Mouse (Mus musculus) intestine, embryonic 14.5 days (tissue): ENCODE data around the gene Fosl2. TPM values are rescaled to one million over a fixed set of nuclear protein-coding genes. Genes with fewer than 3 reads are reported as not detected.

Experiments
- ATAC-seq: fragments of 200-750 bp; cut with Nextera tagmentation; replicated peaks from 2 replicates; pipeline ENCODE4 v1.8.0; 2017; ENCODE audit warnings: low read depth, moderate number of reproducible peaks, moderate TSS enrichment, moderate library complexity; ENCODE audit not compliant: low FRiP score, low TSS enrichment
- DNase-seq: peaks from one replicate; pipeline ENCODE4 v3.0.0-alpha.2; 2018; ENCODE audit warnings: low spot score
- H3K27ac ChIP-seq: fragments of 300-500 bp; sonication (generic); 2 replicates; pipeline ENCODE4 v1.5.1; 2014; ENCODE audit warnings: low read depth, mild to moderate bottlenecking, control low read depth
- H3K27me3 ChIP-seq: fragments of 300-500 bp; sonication (generic); replicated peaks from 2 replicates; pipeline ENCODE4 v1.6.1; 2014; ENCODE audit warnings: low read length, control low read depth; ENCODE audit not compliant: control insufficient read depth, insufficient read depth
- H3K36me3 ChIP-seq: fragments of 300-500 bp; sonication (generic); 2 replicates; pipeline ENCODE4 v1.6.1; 2014; ENCODE audit warnings: low read length, control low read depth; ENCODE audit not compliant: control insufficient read depth, insufficient read depth
- H3K4me1 ChIP-seq: fragments of 300-500 bp; sonication (generic); replicated peaks from 2 replicates; pipeline ENCODE4 v1.6.1; 2014; ENCODE audit warnings: low read length, control low read depth, mixed read lengths; ENCODE audit not compliant: control insufficient read depth, insufficient read depth
- H3K4me2 ChIP-seq: fragments of 300-500 bp; sonication (generic); 2 replicates; pipeline ENCODE4 v1.6.1; 2014; ENCODE audit warnings: low read length
- H3K4me3 ChIP-seq: fragments of 300-500 bp; sonication (generic); 2 replicates; pipeline ENCODE4 v1.5.1; 2014; ENCODE audit warnings: low read depth, low read length, control low read depth, mixed read lengths
- H3K9ac ChIP-seq: fragments of 300-500 bp; sonication (generic); 2 replicates; pipeline ENCODE4 v1.6.1; 2014; ENCODE audit warnings: mild to moderate bottlenecking, low read length
- H3K9me3 ChIP-seq: fragments of 300-500 bp; sonication (generic); 2 replicates; pipeline ENCODE4 v1.6.1; 2016; ENCODE audit warnings: low read length, control low read depth; ENCODE audit not compliant: control insufficient read depth
- WGBS: fragments of 180-500 bp; shearing (Covaris S2); extraction: QIAGEN DNeasy Blood & Tissue Kit; methylation state at CpG from one replicate; pipeline ENCODE4 v1.1.7; 2014; 5-methylcytosine and 5-hydroxymethylcytosine counted together
- polyA plus RNA-seq: library from polyadenylated mRNA; unstranded; fragments of >200 nt; fragmentation: Nextera tagmentation; extraction: Ambion mirVana; gene quantifications from 2 replicates; pipeline ENCODE4 v1.2.1, GENCODE M21; 2014

The Fosl2 gene
- polyA plus RNA-seq, result 10.1 and 10.2 TPM in 2 replicates

DNA sequence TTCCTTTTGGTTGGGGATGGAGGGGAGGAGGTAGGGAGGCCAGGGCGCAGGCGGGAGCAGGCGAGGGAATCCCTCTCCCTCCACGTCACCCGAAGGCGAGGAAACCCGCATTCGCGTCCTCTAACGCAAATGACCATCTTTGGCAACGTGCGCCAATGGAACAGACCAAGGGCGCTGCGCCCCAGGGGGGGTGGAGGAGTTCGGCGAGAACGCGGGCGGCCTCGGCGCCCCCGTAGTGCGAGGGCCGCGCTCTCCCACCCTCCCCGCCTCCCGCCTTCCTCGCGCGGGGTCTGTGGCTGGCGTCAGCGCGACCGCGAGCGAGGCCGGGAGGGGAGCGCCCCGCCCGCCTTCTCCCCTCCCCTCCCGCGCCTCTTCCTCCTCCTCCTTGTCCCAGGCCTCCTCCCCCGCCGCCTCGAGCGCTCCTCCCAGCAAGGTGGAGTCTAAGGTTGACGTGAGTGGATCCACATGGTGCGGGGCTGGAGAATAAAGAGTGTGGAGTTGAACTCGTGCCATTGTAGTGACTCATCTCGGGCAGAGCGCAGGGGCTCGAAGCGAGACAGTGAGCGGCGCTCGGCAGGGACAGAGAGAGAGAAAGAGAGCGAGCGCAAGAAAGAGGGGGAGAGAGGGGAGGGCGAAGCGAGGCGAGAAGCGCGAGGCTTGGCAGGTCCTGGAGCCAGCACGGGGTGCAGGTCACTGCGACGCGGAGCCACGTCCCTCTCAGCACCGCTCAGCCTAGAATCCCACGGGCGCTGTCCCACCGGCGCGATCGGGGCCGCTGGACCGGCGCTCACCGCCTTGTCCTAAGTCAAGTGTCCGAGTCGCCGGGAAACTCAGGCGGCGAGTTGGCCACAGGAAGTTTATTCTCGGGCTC, at the start of gene Fosl2:
TSS of gene Fosl2 (plus strand) at position 466 of the 871 bp plus-strand sequence.
- H3K4me2 ChIP-seq, result peak within 1 kb of the TSS; percentile 87
- peaks cover 23% of the 10 kb centered on the region; the same call in 1 of the 2 replicates for H3K4me1 ChIP-seq
- ATAC-seq (peak; percentile 86), DNase-seq (peak; percentile 96)
- H3K27me3 ChIP-seq, result no peaks in the 10 kb centered on the region
- H3K4me3 ChIP-seq, result peak within 1 kb of the TSS; percentile 86
- peak within 1 kb of the TSS; percentile 96 for H3K9ac ChIP-seq
- no peaks in the 10 kb centered on the region for H3K9me3 ChIP-seq
- WGBS, result under 1% methylated on average over 81 of the region's 85 CpGs
- H3K36me3 ChIP-seq, result peaks cover 4% of the 10 kb centered on the region; the same call in 1 of the 2 replicates
- peak within 1 kb of the TSS; percentile 99 for H3K27ac ChIP-seq

DNA sequence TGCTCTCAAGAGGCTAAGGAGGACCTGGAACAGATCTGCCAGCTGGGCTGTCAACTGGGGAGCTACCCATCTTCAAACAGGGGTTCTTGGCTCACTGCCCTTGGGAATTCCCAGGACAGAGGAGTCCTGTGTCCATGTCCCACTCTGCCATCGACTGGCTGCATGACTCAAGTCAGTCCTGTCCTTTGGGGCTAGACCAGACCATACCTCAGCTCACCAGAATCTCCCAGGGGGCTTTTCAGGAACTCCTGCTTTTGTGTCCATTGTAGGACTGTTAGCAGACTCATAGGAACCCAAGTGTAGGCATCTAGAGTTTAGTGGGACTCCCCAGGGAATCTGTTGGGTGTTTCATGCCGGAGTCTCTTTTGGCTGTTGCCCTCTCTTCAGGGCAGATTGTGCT, 49.6 kb upstream of the Fosl2 start:
- Histone ChIP-seq H3K36me3 (no peaks in the 10 kb centered on the region), H3K4me3 (no peak overlapping the region), H3K27ac (no peak overlapping the region), H3K27me3 (no peaks in the 10 kb centered on the region), H3K9ac (no peak overlapping the region), H3K4me1 (peaks cover 8% of the 10 kb centered on the region; the same call in 1 of the 2 replicates), H3K9me3 (no peaks in the 10 kb centered on the region), H3K4me2 (no peak overlapping the region)
- no peak for ATAC-seq
- WGBS, result 92% methylated on average over 2 of the region's 2 CpGs
- no peak for DNase-seq

DNA sequence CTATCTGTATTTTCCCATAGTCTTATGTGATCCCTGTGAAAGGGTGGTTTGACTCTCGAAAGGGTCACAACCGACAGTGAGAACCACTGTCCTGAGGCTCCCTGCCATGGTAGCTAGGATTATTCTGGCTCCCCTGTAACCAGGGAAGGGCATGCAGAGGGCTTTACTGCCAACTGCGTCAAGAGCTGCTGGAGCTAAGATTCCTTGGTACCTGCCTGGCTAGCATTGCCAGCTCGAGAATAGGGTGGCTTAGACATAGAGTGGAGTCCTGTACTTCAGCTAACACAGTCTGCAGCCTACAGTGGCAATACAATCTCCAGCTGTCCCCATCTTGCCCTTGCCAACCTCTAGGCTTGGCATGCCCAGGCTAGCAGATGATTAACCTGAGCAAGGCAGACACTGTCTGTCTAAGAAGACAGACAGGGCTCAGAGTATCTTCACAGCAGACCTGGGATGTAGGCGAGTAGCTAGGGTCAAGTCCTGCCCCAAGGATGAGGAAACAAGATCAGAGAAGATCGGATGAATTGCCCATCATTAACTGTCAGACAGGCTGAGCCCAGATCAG, 49.0 kb upstream of the Fosl2 start:
- no peaks in the 10 kb centered on the region for H3K36me3 ChIP-seq
- no peaks in the 10 kb centered on the region for H3K27me3 ChIP-seq
- no peak for DNase-seq
- no peak for ATAC-seq
- H3K27ac ChIP-seq, result no peak overlapping the region
- H3K9me3 ChIP-seq, result no peaks in the 10 kb centered on the region
- H3K9ac ChIP-seq, result no peak overlapping the region
- 80% methylated on average over 6 of the region's 6 CpGs for WGBS
- H3K4me2 ChIP-seq, result no peak overlapping the region
- no peak overlapping the region for H3K4me3 ChIP-seq
- peaks cover 6% of the 10 kb centered on the region; the same call in 1 of the 2 replicates for H3K4me1 ChIP-seq

DNA sequence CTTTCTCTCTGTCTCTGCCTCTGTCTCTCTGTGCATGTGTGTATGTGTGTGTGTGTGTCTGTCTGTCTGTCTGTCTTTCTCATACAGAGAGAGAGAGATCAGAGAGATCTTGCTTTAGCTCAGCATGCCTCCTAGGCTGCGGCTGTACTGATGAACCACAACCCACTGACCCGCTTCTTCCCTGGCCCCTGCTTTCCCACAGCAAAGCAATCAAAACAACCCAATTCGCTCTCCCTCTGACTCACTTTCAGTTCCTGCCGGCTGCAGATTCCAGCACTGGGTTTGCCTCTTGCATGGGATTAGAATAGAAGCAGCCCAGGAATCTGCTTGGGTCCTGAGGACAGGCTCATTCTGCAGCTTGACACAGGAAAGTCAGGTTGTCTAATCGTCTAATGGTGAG, 46.1 kb upstream of the Fosl2 start:
- Histone ChIP-seq H3K27ac (no peak overlapping the region), H3K4me1 (peaks cover 4% of the 10 kb centered on the region; the same call in 1 of the 2 replicates), H3K4me3 (no peak overlapping the region), H3K36me3 (no peaks in the 10 kb centered on the region), H3K27me3 (no peaks in the 10 kb centered on the region), H3K4me2 (no peak overlapping the region), H3K9me3 (no peaks in the 10 kb centered on the region), H3K9ac (no peak overlapping the region)
- ATAC-seq (no peak), DNase-seq (no peak)
- WGBS, result 41% methylated on average over 5 of the region's 5 CpGs

DNA sequence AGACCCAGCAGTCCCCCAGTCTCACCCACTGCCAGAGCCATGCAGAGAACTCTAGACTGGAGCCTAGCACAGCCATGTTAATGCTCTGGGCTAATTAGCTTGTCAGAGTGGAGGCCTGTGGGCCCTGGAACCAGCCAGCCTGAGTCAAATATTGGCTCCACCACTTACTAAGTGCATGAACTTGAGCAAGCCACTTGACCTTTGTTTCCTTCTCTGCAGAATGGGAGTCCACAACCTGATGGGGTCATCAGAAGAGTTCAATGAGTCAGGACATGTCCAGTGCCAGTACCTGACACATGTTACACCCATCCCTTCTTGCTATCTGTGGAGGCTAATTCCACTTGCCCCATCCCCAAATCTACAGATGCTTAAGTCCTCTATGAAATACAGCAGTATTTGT, 43.3 kb upstream of the Fosl2 start:
- DNase-seq, result no peak
- Histone ChIP-seq H3K9ac (no peak overlapping the region), H3K4me2 (no peak overlapping the region), H3K27ac (no peak overlapping the region), H3K9me3 (no peaks in the 10 kb centered on the region), H3K27me3 (no peaks in the 10 kb centered on the region), H3K36me3 (no peaks in the 10 kb centered on the region), H3K4me1 (no peaks in the 10 kb centered on the region), H3K4me3 (no peak overlapping the region)
- ATAC-seq, result no peak

DNA sequence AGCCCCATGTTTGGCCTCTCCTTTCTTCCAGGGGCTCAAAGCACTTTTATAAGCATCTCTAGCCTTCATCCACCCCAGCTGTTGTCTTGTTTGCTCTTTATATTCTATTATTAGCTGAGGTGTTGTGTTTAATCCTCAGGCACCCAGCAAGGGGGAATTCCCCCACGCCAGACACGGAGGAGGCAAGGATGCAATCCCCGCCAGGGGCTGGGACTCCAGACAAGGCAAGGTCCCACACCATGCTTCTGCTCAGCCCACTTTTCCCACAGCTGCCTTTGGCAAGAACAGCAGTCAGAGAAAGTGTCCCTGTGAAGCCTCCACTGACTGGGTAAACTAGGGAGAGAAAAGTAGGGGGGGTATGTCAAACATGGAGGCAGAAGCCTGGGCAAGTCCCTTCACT, 36.9 kb upstream of the Fosl2 start:
- Histone ChIP-seq H3K4me2 (no peak overlapping the region), H3K27ac (no peak overlapping the region), H3K9me3 (no peaks in the 10 kb centered on the region), H3K27me3 (no peaks in the 10 kb centered on the region), H3K4me3 (no peak overlapping the region), H3K36me3 (no peaks in the 10 kb centered on the region), H3K9ac (no peak overlapping the region), H3K4me1 (peaks cover 16% of the 10 kb centered on the region)
- 73% methylated on average over 3 of the region's 3 CpGs for WGBS
- ATAC-seq, result no peak
- no peak for DNase-seq

DNA sequence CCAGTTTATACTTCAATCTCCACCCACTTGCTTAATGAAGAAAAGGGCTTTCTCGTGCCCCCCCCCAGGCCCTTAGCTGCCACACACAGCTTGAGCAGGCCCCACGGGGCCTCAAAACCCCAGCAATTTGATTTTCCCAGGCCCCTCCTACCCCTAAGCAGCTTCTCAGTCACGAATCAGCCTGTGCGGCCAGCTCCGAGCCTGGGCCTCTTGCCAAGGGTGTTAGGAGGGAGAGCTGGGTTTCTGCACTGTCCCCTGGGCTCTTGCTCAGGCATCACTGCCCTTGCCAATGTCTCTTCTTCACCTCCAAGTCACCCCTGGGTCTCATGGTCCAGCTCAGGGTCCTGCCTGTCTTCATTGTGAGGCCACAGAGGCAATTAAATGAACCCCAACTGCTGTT, 33.1 kb upstream of the Fosl2 start:
- Histone ChIP-seq H3K36me3 (no peaks in the 10 kb centered on the region), H3K4me1 (peaks cover 16% of the 10 kb centered on the region), H3K4me3 (no peak overlapping the region), H3K27ac (peak overlapping the region; percentile 17), H3K27me3 (no peaks in the 10 kb centered on the region), H3K4me2 (no peak overlapping the region), H3K9ac (no peak overlapping the region), H3K9me3 (no peaks in the 10 kb centered on the region)
- ATAC-seq (no peak), DNase-seq (peak; percentile 63)
- WGBS, result 23% methylated on average over 5 of the region's 5 CpGs

DNA sequence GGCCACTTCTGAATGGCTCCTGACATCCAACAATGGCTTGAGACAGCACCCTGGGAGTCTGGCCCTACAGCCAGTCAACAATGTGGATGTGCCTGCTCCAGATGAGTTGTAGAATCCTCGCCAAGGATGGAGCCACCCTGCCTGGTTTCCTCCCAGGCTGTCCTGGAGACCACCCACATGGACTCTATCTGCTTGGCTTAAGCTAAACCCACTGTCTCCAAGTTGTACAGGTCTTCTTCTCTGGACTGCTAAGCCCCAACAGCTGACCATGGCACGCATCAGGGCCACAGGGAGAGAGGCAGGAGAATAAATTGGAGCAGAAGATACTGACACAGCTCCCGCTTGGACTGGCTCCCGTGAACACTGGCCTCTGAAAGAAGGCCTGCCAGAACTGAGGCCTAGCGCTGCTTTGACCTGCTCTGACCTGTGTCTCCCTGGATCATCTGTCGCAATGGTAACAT, 32.6 kb upstream of the Fosl2 start:
- 61% methylated on average over 6 of the region's 6 CpGs for WGBS
- H3K9ac ChIP-seq, result no peak overlapping the region
- no peak overlapping the region for H3K4me3 ChIP-seq
- H3K27me3 ChIP-seq, result no peaks in the 10 kb centered on the region
- H3K4me2 ChIP-seq, result no peak overlapping the region
- peak overlapping the region; percentile 17 for H3K27ac ChIP-seq
- peaks cover 16% of the 10 kb centered on the region for H3K4me1 ChIP-seq
- DNase-seq, result no peak
- no peaks in the 10 kb centered on the region for H3K9me3 ChIP-seq
- 0 out of 2 replicates have a peak, but pooled peaks have one; percentile 13 for ATAC-seq
- no peaks in the 10 kb centered on the region for H3K36me3 ChIP-seq
